Mouse (Mus musculus): ENCODE data around the gene Casp8ap2. TPM values are rescaled to one million over a fixed set of nuclear protein-coding genes. Genes with fewer than 3 reads are reported as not detected.

The Casp8ap2 gene
- polyA plus RNA-seq, 1 experiment from 2014 or later, result 53.5 TPM

DNA sequence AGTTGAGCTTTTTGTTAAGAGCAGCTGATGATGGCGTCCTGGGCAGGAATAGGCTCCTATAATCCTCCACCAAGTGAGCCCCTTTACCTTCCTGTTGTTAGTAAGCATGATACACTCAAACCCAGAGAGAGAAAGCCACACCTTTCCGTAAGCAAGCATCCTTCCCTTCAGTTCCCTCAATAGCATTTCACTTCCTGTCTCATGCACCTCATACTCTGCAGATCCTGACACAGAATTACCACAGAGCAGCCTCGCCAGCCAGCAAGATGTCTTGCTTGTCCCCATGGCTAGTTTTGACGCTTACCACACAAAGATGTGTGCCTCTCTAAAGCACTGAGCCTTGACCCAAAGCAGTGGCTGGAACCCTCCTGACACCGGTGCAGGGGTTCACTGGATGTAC, 27.7 kb upstream of the Casp8ap2 start:
- H3K27me3 ChIP-seq, result no peaks in the 10 kb centered on the region
- no peak overlapping the region for H3K9ac ChIP-seq
- H3K36me3 ChIP-seq, result peaks cover 7% of the 10 kb centered on the region; the same call in 1 of the 2 replicates
- no peak for ATAC-seq (ENCODE audit: low FRiP score)
- H3K4me2 ChIP-seq, result no peak overlapping the region
- no peaks in the 10 kb centered on the region for H3K4me1 ChIP-seq (replicated peaks)
- WGBS, result 86% methylated on average over 5 of the region's 5 CpGs
- no peak overlapping the region for H3K27ac ChIP-seq
- H3K9me3 ChIP-seq, result no peaks in the 10 kb centered on the region
- no peak overlapping the region for H3K4me3 ChIP-seq

DNA sequence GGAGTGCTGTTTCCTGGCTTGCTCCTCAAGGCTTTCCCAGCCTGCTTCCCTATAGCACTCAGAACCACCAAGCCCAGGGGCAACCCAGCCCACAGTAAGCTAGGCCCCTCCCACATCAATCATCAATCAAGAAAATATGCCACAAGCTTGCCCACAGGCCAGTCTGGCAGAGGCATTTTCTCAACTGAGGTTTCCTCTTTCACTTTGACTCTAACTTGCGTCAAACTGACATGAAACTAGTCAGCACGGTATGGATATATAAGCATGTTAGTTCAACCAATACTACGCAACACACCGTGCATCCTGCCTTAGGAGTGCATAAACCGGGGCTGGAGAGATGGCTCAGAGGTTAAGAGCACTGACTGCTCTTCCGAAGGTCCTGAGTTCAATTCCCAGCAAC, 27.0 kb upstream of the Casp8ap2 start:
- Histone ChIP-seq H3K27ac (no peak overlapping the region), H3K36me3 (peaks cover 7% of the 10 kb centered on the region; the same call in 1 of the 2 replicates), H3K27me3 (no peaks in the 10 kb centered on the region), H3K9me3 (no peaks in the 10 kb centered on the region), H3K4me1 (replicated peaks) (no peaks in the 10 kb centered on the region), H3K4me3 (no peak overlapping the region), H3K4me2 (no peak overlapping the region), H3K9ac (no peak overlapping the region)
- 85% methylated on average over 6 of the region's 6 CpGs for WGBS
- no peak for ATAC-seq (ENCODE audit: low FRiP score)

DNA sequence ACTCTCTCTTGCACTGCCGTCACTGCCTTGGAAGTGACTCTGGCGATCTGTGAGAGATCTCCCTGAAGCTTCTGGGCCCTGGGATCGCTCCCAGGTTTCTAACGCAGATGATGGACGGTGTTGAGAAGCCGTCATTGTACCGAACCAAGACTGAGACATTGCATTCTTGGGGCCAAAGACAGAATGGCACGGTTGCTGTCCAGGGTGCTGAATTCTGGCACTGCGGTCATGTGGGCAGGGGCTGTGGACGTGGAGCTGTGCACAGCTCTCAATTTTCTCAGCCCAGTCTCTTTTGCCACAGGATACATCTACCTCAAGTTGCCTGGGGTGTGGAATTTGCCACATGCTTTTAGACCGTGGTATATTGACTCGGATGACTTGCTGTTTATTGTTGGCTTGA, 14.1 kb upstream of the Casp8ap2 start:
- Histone ChIP-seq H3K27ac (no peak overlapping the region), H3K9ac (no peak overlapping the region), H3K27me3 (no peaks in the 10 kb centered on the region), H3K9me3 (no peaks in the 10 kb centered on the region), H3K4me2 (no peak overlapping the region), H3K36me3 (no peaks in the 10 kb centered on the region), H3K4me3 (no peak overlapping the region), H3K4me1 (replicated peaks) (no peaks in the 10 kb centered on the region)
- 31% methylated on average over 12 of the region's 12 CpGs for WGBS
- no peak for ATAC-seq (ENCODE audit: low FRiP score)

DNA sequence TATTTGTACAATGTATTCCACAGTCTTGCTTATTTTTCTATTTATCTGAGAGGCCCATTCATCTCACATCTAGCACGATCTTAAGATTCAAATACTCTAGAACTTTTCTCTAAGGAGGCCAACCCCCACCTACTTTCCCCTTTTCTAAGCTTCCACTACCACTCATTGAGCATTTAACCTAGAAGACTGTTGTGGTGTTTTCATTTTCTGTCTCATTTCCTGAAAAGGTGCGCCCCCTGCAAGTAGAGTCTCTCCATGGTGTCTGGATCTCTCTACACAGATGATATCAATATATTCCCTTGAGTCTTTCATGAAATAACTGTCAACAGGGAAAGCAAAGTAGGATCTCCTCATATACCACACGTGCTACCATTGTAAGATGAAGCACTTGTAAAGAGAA, 12.6 kb upstream of the Casp8ap2 start, which contains the start of gene Gja10:
Gja10 (minus strand) TSS at position 101 of the 400 bp plus-strand sequence.
- H3K9me3 ChIP-seq, result no peaks in the 10 kb centered on the region
- no peak within 1 kb of the TSS for H3K27ac ChIP-seq
- H3K4me1 ChIP-seq (replicated peaks), result no peaks in the 10 kb centered on the region
- ATAC-seq (ENCODE audit: low FRiP score), result no peak
- H3K27me3 ChIP-seq, result no peaks in the 10 kb centered on the region
- WGBS, result 71% methylated on average over 3 of the region's 3 CpGs
- H3K4me2 ChIP-seq, result no peak within 1 kb of the TSS
- no peak within 1 kb of the TSS for H3K9ac ChIP-seq
- no peak within 1 kb of the TSS for H3K4me3 ChIP-seq
- H3K36me3 ChIP-seq, result no peaks in the 10 kb centered on the region

DNA sequence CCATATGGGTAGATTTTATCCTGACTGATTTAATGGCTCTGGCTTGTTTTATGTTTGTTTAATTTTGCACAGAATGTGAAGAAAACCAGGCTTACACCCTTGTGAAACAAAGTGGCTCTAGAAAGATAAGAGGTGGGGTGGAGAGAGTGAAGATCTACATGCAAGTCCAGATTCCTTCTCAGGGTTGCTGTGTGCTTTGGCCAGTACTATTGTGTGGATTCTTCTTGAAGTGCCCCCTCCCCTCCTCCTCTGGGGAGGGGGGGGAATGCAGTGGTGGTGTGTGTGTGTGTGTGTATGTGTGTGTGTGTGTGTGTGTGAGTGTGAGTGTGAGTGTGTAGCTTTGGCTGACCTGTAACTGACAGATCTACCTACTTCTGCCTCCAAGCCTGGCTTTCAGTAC, 6.4 kb downstream of the Casp8ap2 start:
- H3K27ac ChIP-seq, result no peak overlapping the region
- no peak overlapping the region for H3K4me2 ChIP-seq
- peaks cover 8% of the 10 kb centered on the region for H3K4me1 ChIP-seq (replicated peaks)
- no peaks in the 10 kb centered on the region for H3K27me3 ChIP-seq
- H3K4me3 ChIP-seq, result no peak overlapping the region
- H3K36me3 ChIP-seq, result peaks cover 6% of the 10 kb centered on the region; the same call in 1 of the 2 replicates
- no peak for ATAC-seq (ENCODE audit: low FRiP score)
- no peak overlapping the region for H3K9ac ChIP-seq
- H3K9me3 ChIP-seq, result no peaks in the 10 kb centered on the region

DNA sequence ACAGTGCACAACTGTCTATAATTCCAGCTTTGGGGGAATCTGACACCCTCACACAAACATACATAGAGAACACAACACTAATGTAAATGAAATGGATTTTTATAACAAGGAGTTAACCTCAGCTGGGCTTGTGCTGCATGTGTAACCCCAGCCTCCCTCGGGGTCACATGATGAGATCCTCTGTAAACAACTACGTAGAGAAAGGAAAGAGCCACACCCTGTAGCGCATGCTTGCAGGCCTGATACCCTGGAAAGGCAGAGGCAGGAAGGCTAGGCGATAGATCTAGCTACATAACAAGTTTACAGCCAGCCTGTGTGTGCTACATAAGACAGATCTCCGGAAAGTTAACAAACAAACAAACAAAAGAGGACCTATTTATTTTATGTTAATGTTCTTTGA, 36.4 kb downstream of the Casp8ap2 start:
- ATAC-seq (ENCODE audit: low FRiP score), result no peak
- Histone ChIP-seq H3K27ac (no peak overlapping the region), H3K9ac (no peak overlapping the region), H3K9me3 (no peaks in the 10 kb centered on the region), H3K36me3 (peaks cover 33% of the 10 kb centered on the region), H3K27me3 (no peaks in the 10 kb centered on the region), H3K4me2 (no peak overlapping the region), H3K4me1 (replicated peaks) (peaks cover 5% of the 10 kb centered on the region; the same call in 1 of the 2 replicates), H3K4me3 (no peak overlapping the region)
- 86% methylated on average over 5 of the region's 5 CpGs for WGBS

DNA sequence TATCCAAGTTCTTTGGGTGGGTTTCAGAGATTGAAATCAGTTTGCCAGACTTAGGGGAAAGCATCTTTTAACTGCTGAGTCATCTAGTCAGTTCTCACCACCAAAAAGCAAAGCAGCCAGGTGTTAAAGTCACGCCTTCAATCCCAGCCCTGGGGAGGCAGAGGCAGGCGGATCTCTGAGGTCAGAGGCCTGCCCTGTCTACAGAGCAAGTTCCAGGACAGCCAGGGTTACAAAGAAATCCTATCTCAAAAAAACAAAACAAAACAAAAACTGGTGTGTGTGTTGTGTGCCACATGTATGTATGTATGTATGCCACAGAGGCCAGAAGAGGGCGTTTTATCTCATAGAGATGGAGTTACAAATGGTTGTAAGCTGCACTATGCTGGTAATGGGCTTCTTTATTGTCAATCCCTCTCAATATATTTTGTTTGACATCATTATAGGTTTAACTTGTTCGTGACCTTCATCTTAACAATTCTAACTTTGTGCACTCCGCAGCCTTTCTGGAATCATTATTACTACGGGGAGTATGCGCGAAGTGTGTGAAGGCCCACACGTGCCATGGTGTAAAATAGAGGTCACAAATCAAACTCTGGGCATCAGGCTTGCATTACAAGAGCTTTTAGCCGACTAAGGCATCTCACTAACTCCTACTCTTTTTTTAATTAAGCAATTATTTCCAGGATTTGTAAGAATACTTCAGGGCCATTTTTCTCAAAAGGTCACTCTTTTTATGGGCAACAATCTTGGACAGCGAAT, 41.1 kb downstream of the Casp8ap2 start:
- Histone ChIP-seq H3K9ac (peak overlapping the region; percentile 68), H3K4me1 (replicated peaks) (peaks cover 23% of the 10 kb centered on the region), H3K27me3 (no peaks in the 10 kb centered on the region), H3K9me3 (no peaks in the 10 kb centered on the region), H3K27ac (peak overlapping the region; percentile 86), H3K4me2 (peak overlapping the region; percentile 76), H3K36me3 (peaks cover 13% of the 10 kb centered on the region; the same call in 1 of the 2 replicates), H3K4me3 (peak overlapping the region; percentile 92)
- peak; percentile 60 for ATAC-seq (ENCODE audit: low FRiP score)
- 56% methylated on average over 11 of the region's 11 CpGs for WGBS

DNA sequence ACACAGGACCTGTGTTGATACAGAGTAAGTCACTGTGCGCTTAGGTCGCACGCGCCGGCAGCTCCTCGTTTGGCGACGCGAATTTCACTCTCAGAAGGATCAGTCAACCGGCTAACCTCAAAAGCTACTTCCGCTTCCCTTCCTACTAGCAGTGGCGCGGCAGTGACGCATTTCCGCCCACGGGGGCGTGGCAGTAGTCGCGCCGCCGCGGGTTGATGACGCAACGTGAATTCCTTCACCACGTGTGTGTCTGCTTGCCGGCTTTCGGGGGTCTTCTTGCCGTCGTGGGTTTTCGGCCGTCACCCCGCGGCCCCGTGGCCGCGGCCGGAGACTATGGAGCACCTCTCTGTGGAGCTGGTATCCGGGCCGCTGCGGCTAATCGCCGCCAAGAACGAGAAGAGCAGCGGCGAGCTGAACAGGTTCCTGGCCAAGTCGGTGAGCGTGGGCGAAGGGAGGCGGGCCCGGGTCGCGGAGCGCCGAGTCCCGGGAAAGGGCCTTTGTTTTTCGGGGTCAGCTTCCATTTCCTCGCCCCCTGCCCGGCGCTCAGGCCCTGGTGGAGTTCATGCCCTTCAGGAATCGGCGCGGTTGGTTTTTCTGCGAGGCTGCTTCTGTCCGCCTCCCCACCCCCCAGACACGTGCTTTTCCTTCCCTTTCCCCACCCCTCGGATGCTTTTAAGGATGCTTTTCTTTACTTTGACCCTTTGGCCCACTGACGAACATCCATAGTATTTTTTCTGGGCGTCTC, 41.8 kb downstream of the Casp8ap2 start, which contains the start of gene Mdn1:
Mdn1 (plus strand) TSS at position 202 of the 745 bp plus-strand sequence.
- H3K9ac ChIP-seq, result peak within 1 kb of the TSS; percentile 80
- H3K36me3 ChIP-seq, result peaks cover 9% of the 10 kb centered on the region; the same call in 1 of the 2 replicates
- H3K4me2 ChIP-seq, result peak within 1 kb of the TSS; percentile 76
- no peaks in the 10 kb centered on the region for H3K9me3 ChIP-seq
- peak; percentile 94 for ATAC-seq (ENCODE audit: low FRiP score)
- under 1% methylated on average over 68 of the region's 68 CpGs for WGBS
- peak within 1 kb of the TSS; percentile 86 for H3K27ac ChIP-seq
- H3K4me1 ChIP-seq (replicated peaks), result peaks cover 23% of the 10 kb centered on the region
- peak within 1 kb of the TSS; percentile 92 for H3K4me3 ChIP-seq
- no peaks in the 10 kb centered on the region for H3K27me3 ChIP-seq

DNA sequence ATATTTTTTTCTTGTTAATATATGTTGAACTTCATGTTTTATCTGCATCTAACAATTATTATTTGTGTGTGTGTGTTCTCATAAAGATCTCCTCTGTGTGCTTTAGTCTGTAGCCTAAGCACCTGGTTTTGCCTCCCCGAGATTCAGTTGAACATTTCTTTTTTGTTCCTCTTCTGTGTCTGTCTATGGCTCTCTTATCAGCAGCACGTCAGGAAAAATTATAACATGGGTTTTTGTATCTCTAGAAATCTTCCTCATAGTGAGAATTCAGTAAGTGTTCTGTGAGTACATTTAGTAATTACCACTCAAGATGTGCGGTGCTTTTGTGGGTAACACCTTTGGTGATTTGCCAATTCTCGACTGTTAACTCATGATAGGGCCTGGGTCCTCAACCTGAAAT, 50.6 kb downstream of the Casp8ap2 start:
- Histone ChIP-seq H3K9me3 (no peaks in the 10 kb centered on the region), H3K36me3 (peaks cover 63% of the 10 kb centered on the region), H3K4me2 (no peak overlapping the region), H3K27ac (no peak overlapping the region), H3K4me3 (no peak overlapping the region), H3K4me1 (replicated peaks) (no peaks in the 10 kb centered on the region), H3K27me3 (no peaks in the 10 kb centered on the region), H3K9ac (no peak overlapping the region)
- no peak for ATAC-seq (ENCODE audit: low FRiP score)
- WGBS, result 94% methylated on average over 4 of the region's 4 CpGs

DNA sequence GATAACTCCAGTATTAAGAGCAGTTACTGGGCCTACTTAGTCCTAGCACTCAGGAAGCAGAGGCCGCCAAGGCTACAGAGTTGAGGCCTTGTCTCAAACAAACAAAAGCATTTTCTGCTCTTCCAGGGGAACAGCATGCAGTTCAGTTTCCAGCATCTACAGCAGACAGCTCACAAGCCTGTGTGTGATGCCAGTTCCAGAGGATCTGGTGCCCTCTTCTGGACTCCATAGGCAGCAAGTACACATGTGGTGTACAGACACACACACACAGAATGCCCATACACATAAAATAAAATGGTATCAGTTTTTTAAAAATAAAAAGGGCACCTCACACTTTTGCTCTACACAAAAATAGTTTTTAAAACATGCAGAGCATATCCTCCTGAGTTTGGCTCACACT, 53.0 kb downstream of the Casp8ap2 start:
- no peak overlapping the region for H3K4me3 ChIP-seq
- H3K4me1 ChIP-seq (replicated peaks), result no peaks in the 10 kb centered on the region
- ATAC-seq (ENCODE audit: low FRiP score), result no peak
- H3K36me3 ChIP-seq, result peaks cover 78% of the 10 kb centered on the region
- no peaks in the 10 kb centered on the region for H3K9me3 ChIP-seq
- H3K27ac ChIP-seq, result no peak overlapping the region
- no peaks in the 10 kb centered on the region for H3K27me3 ChIP-seq
- H3K9ac ChIP-seq, result no peak overlapping the region
- 97% methylated on average over 1 of the region's 1 CpGs for WGBS
- H3K4me2 ChIP-seq, result no peak overlapping the region

DNA sequence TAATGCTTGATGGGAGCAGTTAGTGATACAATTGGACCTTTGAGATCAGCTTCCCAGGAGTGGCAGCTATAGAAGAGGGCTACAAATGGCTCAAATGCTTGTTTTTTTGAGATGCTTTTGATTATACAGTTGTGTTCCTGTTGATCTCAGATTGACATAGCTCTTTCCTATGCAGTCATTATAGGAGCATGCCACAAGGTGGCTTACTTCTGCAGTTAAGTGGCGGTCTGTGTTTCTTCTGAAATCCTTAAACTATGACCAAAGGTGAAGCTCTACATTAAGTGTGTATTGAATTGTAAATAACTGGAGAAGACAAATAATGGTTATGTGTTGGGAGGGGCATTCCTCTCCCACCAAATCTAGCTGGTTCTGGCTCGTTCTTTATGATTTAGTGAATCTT, 54.6 kb downstream of the Casp8ap2 start:
- Histone ChIP-seq H3K9me3 (no peaks in the 10 kb centered on the region), H3K27ac (no peak overlapping the region), H3K4me1 (replicated peaks) (no peaks in the 10 kb centered on the region), H3K4me2 (no peak overlapping the region), H3K9ac (no peak overlapping the region), H3K4me3 (no peak overlapping the region), H3K27me3 (no peaks in the 10 kb centered on the region), H3K36me3 (peaks cover 77% of the 10 kb centered on the region)
- no peak for ATAC-seq (ENCODE audit: low FRiP score)
- WGBS, result 94% methylated on average over 2 of the region's 2 CpGs

DNA sequence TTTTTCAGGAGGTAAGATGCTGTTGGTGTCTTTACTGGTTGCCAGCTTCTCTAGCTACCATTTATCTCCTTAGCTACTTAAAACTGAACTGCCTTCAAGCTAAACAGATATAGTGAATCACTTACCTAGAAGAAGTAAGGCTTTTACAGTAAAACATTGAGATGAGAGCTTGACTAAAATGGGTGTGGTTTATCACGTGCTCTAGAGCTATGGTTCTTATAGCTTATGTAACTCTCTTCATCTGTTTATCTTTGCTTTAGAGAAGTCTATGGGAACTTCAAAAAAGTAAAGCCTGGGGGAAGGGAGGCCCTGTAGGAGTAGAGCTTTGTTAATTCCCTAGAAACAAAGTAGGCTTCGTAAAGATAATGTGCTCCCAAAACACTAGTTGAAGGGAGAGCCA, 58.8 kb downstream of the Casp8ap2 start:
- WGBS, result 90% methylated on average over 2 of the region's 2 CpGs
- Histone ChIP-seq H3K9ac (no peak overlapping the region), H3K4me2 (no peak overlapping the region), H3K27ac (no peak overlapping the region), H3K9me3 (no peaks in the 10 kb centered on the region), H3K36me3 (peaks cover 87% of the 10 kb centered on the region), H3K4me3 (no peak overlapping the region), H3K4me1 (replicated peaks) (no peaks in the 10 kb centered on the region), H3K27me3 (no peaks in the 10 kb centered on the region)
- ATAC-seq (ENCODE audit: low FRiP score), result no peak
